Mouse (Mus musculus): ENCODE measurements around the gene Luc7l. TPM values are rescaled to one million over a fixed set of nuclear protein-coding genes. Genes with fewer than 3 reads are reported as not detected.
"Not testable (repeated sequence)": the region's sequence is repeated elsewhere in the genome, so short reads cannot be mapped to it uniquely, and the experiment has no call there.

Gene Luc7l
- polyA plus RNA-seq, 1 experiment from 2014 or later: 113 TPM

DNA sequence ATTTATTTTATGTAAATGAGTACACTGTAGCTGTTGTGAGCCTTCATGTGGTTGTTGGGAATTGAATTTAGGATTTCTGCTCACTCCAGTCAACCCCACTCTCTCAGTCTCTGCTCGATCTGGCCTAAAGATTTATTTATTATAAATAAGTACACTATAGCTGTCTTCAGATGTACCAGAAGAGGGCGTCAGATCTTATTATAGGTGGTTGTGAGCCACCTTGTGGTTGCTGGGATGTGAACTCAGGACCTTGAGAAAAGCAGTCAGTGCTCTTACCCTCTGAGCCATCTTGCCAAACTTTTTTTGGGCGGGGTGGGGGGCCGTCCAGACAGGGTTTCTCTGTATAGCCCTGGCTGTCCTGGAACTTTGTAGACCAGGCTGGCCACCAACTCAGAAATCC, 9.1 kb downstream of the Luc7l start:
- no peak overlapping the region for H3K4me3 ChIP-seq
- ATAC-seq (ENCODE audit: low read depth): no peak
- no peaks in the 10 kb centered on the region for H3K9me3 ChIP-seq
- peaks cover 91% of the 10 kb centered on the region for H3K36me3 ChIP-seq
- H3K4me1 ChIP-seq (replicated peaks): no peaks in the 10 kb centered on the region
- no peak overlapping the region for H3K4me2 ChIP-seq
- H3K27ac ChIP-seq (replicated peaks): no peak overlapping the region
- H3K27me3 ChIP-seq: no peaks in the 10 kb centered on the region
- 85% methylated on average over 4 of the region's 4 CpGs for WGBS
- no peak overlapping the region for H3K9ac ChIP-seq

DNA sequence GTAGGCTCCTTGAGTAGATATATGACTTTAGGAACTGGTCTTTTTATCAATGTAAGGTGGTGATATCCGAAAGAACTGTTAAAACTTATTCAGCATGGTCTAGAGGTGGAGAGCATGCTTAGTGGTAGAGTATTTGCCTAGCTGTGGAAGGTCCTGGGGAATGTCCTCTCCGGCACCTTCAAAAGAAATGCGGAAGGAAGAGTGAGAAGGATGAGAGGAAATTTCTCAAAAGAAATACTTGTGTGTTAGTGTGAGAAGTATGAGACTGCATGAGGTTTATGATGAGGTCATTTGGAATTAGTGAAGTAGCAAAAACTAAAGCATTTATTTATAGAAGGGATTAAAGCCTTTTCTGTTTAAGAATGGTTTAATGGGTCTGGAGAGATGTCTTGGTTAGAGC, 9.7 kb downstream of the Luc7l start:
- no peak overlapping the region for H3K4me3 ChIP-seq
- 96% methylated on average over 3 of the region's 3 CpGs for WGBS
- no peak overlapping the region for H3K9ac ChIP-seq
- H3K27ac ChIP-seq (replicated peaks): no peak overlapping the region
- H3K36me3 ChIP-seq: peaks cover 91% of the 10 kb centered on the region
- no peak for ATAC-seq (ENCODE audit: low read depth)
- H3K9me3 ChIP-seq: no peaks in the 10 kb centered on the region
- H3K4me2 ChIP-seq: no peak overlapping the region
- no peaks in the 10 kb centered on the region for H3K27me3 ChIP-seq
- H3K4me1 ChIP-seq (replicated peaks): no peaks in the 10 kb centered on the region

DNA sequence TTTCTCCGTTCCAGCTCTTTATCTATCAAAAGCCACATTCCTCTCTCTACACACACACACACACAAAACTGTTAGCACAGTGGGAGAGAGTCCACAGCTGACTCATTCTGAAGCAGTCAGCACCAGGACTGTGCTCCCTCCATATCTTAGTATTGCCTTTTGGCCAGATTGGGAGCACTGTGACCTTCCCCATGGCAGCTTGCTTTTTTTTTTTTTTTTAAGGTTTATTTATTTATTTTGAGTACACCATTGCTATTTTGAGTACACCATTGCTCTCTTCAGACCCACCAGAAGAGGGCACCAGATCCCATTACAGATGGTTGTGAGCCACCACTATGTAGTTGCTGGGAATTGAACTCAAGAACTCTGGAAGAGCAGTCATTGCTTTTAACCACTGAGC, 16.2 kb downstream of the Luc7l start:
- no peaks in the 10 kb centered on the region for H3K9me3 ChIP-seq
- no peak overlapping the region for H3K27ac ChIP-seq (replicated peaks)
- H3K4me3 ChIP-seq: no peak overlapping the region
- H3K4me1 ChIP-seq (replicated peaks): no peaks in the 10 kb centered on the region
- ATAC-seq (ENCODE audit: low read depth): no peak
- peaks cover 86% of the 10 kb centered on the region for H3K36me3 ChIP-seq
- WGBS: 88% methylated on average over 1 of the region's 1 CpGs
- H3K4me2 ChIP-seq: no peak overlapping the region
- no peak overlapping the region for H3K9ac ChIP-seq
- H3K27me3 ChIP-seq: no peaks in the 10 kb centered on the region

DNA sequence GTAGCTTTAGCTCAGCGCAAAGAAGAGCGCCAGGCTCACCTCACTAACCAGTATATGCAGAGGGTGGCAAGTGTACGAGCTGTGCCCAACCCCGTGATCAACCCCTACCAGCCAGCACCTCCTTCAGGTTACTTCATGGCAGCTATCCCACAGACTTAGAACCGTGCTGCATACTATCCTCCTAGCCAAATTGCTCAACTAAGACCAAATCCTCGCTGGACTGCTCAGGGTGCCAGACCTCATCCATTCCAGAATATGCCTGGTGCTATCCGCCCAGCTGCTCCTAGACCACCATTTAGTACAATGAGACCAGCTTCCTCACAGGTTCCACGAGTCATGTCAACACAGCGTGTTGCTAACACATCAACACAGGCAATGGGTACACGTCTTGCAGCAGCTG, 16.9 kb downstream of the Luc7l start:
- WGBS: 96% methylated on average over 10 of the region's 10 CpGs
- not testable (repeated sequence) for H3K4me3 ChIP-seq; H3K4me2 ChIP-seq; H3K4me1 ChIP-seq (replicated peaks); H3K27me3 ChIP-seq; ATAC-seq (ENCODE audit: low read depth); H3K27ac ChIP-seq (replicated peaks); H3K9ac ChIP-seq; H3K9me3 ChIP-seq
- peaks cover 86% of the 10 kb centered on the region for H3K36me3 ChIP-seq

DNA sequence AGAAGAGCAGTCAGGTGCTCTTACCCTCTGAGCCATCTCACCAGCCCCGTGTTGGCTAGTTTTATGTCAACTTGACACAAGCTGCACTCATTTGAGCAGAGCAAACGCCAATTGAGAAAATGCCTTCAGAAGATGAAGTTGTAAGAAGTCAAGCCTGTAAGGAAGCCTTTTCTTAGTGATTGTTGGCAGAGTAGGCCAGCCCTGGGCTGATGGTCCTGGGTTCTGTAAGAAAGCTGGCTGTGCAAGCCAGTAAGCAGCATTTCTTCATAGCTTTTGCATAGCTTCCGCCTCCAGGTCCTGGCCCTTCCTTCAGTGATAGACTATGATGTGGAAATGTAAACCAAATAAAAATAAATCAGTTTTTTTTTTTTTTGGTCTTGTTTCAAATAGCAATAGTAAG, 19.9 kb downstream of the Luc7l start:
- 89% methylated on average over 3 of the region's 3 CpGs for WGBS
- no peak overlapping the region for H3K9ac ChIP-seq
- ATAC-seq (ENCODE audit: low read depth): no peak
- H3K4me2 ChIP-seq: no peak overlapping the region
- H3K9me3 ChIP-seq: no peaks in the 10 kb centered on the region
- H3K36me3 ChIP-seq: peaks cover 87% of the 10 kb centered on the region
- H3K27ac ChIP-seq (replicated peaks): no peak overlapping the region
- H3K4me1 ChIP-seq (replicated peaks): no peaks in the 10 kb centered on the region
- no peaks in the 10 kb centered on the region for H3K27me3 ChIP-seq
- no peak overlapping the region for H3K4me3 ChIP-seq

DNA sequence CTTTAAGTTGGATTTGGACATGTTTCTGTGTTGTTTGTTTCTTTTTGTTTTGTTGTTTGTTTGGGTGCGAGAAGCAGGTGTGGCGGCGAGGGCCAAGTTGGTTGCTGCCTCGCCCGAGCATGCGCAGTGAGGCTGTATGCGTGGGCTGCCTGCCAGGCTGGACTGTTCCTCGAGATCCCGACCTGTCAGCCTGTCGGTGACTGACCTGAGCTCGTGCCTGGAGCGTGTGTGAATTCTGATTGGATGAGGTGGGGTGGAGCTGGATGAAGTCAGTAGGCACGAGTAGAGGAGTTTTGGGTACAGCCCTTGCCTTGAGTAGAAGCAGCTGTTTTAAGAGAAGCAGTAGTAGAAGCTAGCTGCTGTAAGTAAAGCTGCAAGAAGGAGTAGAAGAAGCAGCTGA, 23.2 kb downstream of the Luc7l start:
- Histone ChIP-seq H3K4me3 (no peak overlapping the region), H3K27ac (replicated peaks) (no peak overlapping the region), H3K9ac (no peak overlapping the region), H3K4me1 (replicated peaks) (no peaks in the 10 kb centered on the region), H3K36me3 (peaks cover 91% of the 10 kb centered on the region), H3K27me3 (no peaks in the 10 kb centered on the region), H3K9me3 (no peaks in the 10 kb centered on the region), H3K4me2 (no peak overlapping the region)
- no peak for ATAC-seq (ENCODE audit: low read depth)
- 92% methylated on average over 13 of the region's 13 CpGs for WGBS

DNA sequence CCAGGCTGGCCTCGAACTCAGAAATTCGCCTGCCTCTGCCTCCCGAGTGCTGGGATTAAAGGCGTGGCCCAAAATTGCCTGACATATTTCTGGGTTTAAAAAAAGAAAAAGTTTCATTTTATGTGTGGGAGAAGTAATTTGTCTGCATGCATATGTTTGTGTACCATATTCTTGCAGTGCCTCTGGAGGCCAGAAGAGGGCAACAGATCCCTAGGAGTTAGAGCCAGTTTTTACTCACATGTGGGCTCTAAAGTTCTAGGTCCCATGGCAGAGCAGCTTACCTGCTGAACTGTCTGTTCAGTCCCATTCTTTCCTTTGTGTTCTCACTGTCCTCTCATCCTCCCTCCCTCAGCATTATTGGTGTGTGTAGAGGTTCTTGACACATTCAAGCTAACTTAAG, 24.0 kb downstream of the Luc7l start:
- WGBS: 96% methylated on average over 4 of the region's 4 CpGs
- Histone ChIP-seq H3K27me3 (no peaks in the 10 kb centered on the region), H3K4me1 (replicated peaks) (no peaks in the 10 kb centered on the region), H3K9ac (no peak overlapping the region), H3K9me3 (no peaks in the 10 kb centered on the region), H3K27ac (replicated peaks) (no peak overlapping the region), H3K36me3 (peaks cover 91% of the 10 kb centered on the region), H3K4me3 (no peak overlapping the region), H3K4me2 (no peak overlapping the region)
- no peak for ATAC-seq (ENCODE audit: low read depth)

DNA sequence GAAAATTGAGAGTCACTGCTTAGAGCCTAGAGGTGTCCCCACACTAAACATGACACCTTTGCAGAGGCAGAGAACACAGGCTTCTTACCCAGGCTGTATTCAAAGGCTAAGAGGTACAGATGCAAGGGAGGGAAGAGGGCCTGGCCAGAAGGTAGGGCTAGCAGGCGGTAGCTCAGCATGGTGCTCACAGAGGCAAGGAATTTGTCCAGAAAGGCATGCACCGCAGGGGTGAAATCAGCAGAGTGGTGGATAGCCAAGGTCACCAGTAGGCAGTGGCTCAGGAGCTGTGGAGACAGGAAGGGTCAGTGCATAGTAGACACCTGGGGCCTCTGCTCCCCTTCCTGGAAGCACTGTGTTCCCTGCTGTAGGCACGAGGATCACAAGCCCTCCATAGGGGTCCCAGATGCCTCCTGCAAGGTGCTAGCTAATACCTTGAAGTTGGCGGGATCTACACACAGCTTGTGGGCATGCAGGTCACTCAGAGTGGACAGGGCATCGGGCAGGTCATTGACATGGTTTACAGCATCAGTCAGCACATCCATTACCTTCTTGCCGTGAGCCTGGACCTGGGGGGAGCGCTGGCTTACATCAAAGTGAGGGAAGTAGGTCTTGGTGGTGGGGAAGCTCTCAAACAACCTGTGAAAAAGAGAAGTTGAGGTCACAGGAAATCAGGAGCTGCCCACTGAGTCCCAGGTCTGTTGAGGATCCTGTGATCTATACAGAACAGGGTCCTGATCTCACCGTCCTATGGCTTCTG, 33.7 kb downstream of the Luc7l start:
- peaks cover 6% of the 10 kb centered on the region for H3K9me3 ChIP-seq
- no peak overlapping the region for H3K4me3 ChIP-seq
- H3K4me2 ChIP-seq: no peak overlapping the region
- H3K4me1 ChIP-seq (replicated peaks): no peaks in the 10 kb centered on the region
- H3K36me3 ChIP-seq: peaks cover 99% of the 10 kb centered on the region
- no peaks in the 10 kb centered on the region for H3K27me3 ChIP-seq
- ATAC-seq (ENCODE audit: low read depth): no peak
- H3K27ac ChIP-seq (replicated peaks): no peak overlapping the region
- H3K9ac ChIP-seq: no peak overlapping the region
- WGBS: 80% methylated on average over 8 of the region's 8 CpGs

DNA sequence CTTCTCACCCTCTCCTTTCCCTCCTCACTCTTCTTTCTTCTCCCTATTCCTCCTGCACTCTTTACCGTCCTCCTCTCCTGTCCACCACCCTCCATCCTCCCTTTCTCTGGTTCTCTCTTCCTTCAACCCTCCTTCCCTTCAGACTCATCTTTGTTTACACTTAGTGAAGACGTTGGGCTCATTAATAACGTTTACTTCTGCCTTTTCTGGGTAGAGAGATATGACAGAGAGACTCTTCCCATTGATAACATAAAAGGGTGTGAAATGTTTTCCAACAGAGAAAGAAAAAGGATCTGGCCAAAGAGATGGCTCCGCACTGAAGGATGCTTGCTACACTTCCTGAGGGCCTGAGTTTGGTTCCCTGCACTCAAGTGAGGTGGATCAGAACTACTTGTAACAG, 36.8 kb downstream of the Luc7l start:
- Histone ChIP-seq H3K4me3 (no peak overlapping the region), H3K9ac (no peak overlapping the region), H3K27ac (replicated peaks) (no peak overlapping the region), H3K27me3 (no peaks in the 10 kb centered on the region), H3K9me3 (peaks cover 19% of the 10 kb centered on the region), H3K4me2 (no peak overlapping the region), H3K4me1 (replicated peaks) (no peaks in the 10 kb centered on the region), H3K36me3 (peaks cover 75% of the 10 kb centered on the region)
- no peak for ATAC-seq (ENCODE audit: low read depth)
- WGBS: 83% methylated on average over 4 of the region's 4 CpGs

DNA sequence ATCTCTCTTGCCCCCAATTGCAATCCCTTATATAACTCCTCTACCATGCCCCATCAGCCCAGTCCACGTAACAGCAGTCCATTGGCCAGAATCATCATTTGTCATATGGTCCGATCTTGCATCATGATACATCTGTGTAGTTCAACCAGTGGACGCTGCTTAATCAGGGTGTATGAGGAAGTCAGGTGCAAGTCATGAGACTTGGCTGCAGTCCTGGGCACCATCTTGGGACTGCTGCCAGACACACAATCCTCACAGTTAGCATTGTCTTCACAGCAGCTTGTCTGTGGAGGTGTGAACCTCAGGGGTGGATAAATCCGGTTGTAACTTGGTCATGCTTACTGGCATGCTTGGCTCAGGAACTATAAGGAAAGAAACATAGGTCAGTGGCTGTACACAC, 45.6 kb downstream of the Luc7l start:
- peaks cover 13% of the 10 kb centered on the region for H3K9me3 ChIP-seq
- H3K9ac ChIP-seq; H3K4me1 ChIP-seq (replicated peaks); H3K36me3 ChIP-seq; ATAC-seq (ENCODE audit: low read depth); H3K4me3 ChIP-seq; H3K4me2 ChIP-seq; H3K27me3 ChIP-seq; H3K27ac ChIP-seq (replicated peaks): not testable (repeated sequence)
- 94% methylated on average over 4 of the region's 4 CpGs for WGBS

DNA sequence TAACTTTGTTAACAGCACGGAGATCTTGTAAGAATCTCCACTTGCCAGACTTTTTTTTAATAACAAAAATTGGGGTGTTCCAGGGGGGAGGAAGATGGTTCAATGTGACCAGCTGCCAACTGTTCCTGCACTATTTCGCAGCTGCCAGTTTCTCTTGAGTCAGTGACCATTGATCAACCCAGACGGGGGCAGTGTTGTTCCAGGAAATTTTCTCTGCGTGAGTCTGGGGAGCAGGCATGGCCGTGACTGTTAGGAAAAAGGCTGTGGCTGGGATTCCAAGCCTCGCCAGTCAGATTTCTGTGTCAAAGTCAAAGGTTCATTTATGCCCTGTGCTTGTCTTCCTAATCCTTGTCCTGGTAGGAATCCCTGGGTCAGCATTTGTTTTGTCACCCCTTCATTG, 61.6 kb downstream of the Luc7l start:
- no peak overlapping the region for H3K4me3 ChIP-seq
- 0 out of 2 replicates have a peak overlapping the region, but pooled peaks have one; percentile 36 for H3K9ac ChIP-seq
- peaks cover 5% of the 10 kb centered on the region; the same call in 1 of the 2 replicates for H3K27me3 ChIP-seq
- no peak for ATAC-seq (ENCODE audit: low read depth)
- H3K27ac ChIP-seq (replicated peaks): no peak overlapping the region
- 0 out of 2 replicates have a peak, but pooled peaks cover 3% of the 10 kb centered on the region for H3K4me1 ChIP-seq (replicated peaks)
- 17% methylated on average over 6 of the region's 6 CpGs for WGBS
- no peak overlapping the region for H3K4me2 ChIP-seq
- H3K9me3 ChIP-seq: no peaks in the 10 kb centered on the region
- H3K36me3 ChIP-seq: no peaks in the 10 kb centered on the region

DNA sequence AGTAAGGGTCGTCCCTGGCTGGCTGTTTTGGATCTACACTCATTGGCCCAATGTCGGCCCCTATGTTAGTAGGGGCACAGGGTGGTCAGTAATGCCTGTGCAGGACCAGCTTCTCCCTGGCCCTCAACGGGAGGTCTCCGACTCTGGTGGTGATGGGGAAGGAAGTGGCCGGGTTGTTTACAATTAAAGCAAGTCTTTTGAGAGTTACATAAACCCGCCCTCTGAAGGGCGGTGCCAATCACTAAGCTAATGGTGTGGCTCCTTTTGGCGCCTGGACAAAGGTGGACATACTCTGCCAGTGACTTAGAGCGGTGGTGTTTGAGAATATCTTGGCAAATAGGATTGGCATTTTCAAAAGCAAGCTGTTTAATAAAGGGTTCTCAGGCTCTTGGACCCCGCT, 62.8 kb downstream of the Luc7l start:
- H3K27me3 ChIP-seq: peaks cover 5% of the 10 kb centered on the region; the same call in 1 of the 2 replicates
- H3K9me3 ChIP-seq: no peaks in the 10 kb centered on the region
- H3K27ac ChIP-seq (replicated peaks): no peak overlapping the region
- H3K4me2 ChIP-seq: no peak overlapping the region
- ATAC-seq (ENCODE audit: low read depth): no peak
- H3K4me1 ChIP-seq (replicated peaks): 0 out of 2 replicates have a peak, but pooled peaks cover 3% of the 10 kb centered on the region
- no peaks in the 10 kb centered on the region for H3K36me3 ChIP-seq
- H3K4me3 ChIP-seq: no peak overlapping the region
- 32% methylated on average over 10 of the region's 10 CpGs for WGBS
- no peak overlapping the region for H3K9ac ChIP-seq

DNA sequence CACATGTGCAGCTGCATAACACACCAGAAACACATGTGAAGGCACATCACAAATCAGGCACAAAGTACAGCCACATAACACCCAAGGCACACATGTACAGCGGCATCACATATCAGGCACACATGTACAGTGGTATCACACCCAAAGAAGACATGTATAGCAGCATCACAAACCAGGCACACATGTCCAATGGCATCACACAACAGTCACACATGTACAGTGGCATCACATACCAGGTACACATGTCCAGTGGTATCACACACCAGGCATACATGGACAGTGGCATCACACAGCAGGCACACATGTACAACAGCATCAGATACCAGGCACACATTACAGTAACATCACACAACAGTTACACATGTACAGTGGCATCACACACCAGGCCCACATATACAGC, 65.7 kb downstream of the Luc7l start:
- no peak for ATAC-seq (ENCODE audit: low read depth)
- Histone ChIP-seq H3K4me2 (no peak overlapping the region), H3K9ac (no peak overlapping the region), H3K9me3 (no peaks in the 10 kb centered on the region), H3K27me3 (peaks cover 5% of the 10 kb centered on the region; the same call in 1 of the 2 replicates), H3K4me1 (replicated peaks) (0 out of 2 replicates have a peak, but pooled peaks cover 3% of the 10 kb centered on the region), H3K36me3 (no peaks in the 10 kb centered on the region), H3K27ac (replicated peaks) (no peak overlapping the region), H3K4me3 (no peak overlapping the region)
- WGBS: 93% methylated on average over 1 of the region's 1 CpGs

All from neural tube, embryonic 13.5 days (tissue).